Mouse (Mus musculus) cerebellum, adult 11-12 months (tissue): ENCODE results near the gene Dhx8.

Experiments
- DNase-seq: peaks from one replicate; pipeline ENCODE4 v3.0.0; 2022

The Dhx8 gene

DNA sequence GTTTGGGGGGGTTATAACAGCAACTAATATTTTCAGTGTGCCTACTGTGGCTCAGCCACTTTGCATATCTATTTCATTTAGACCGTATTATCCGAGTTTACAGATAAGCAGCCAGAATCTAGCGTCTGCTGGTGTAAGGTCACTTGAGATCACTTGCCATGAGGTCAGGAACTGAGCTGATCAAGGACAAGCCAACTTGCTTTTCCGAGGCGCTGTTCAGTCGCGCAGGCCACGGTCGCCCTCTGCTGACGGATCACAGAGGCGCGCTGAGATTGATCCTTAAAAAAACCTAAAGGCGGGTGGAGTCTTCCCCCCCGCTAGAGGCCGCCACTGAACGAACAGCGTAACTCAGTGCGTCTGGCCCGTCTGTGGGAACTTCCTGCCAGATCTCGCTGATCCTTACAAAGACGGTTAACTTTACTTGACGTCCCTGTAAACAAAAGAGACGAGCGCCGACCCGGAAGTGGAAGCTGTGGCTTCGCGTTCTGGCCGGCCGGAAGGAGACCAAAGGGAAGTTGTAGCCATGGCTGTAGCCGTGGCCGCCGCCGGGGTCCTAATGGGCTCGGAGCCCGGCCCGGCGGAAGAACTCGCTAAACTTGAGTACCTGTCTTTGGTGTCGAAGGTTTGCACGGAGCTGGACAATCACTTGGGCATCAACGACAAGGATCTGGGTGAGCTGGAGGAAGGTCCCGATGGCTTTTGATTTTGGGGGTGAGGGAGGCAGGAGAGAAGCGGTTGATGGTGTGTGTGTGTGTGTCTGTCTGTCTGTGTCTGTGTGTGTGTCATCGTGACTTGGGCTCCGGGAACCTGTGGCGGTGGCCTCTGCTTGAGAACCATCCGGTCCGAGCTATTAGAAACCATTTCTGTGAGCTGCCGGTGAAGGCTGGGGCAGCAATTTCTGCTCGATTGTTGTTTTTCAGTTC is at the start of gene Dhx8:
Dhx8 (plus strand) TSS at position 402 of the 923 bp plus-strand sequence.
- DNase-seq = peak; percentile 98

DNA sequence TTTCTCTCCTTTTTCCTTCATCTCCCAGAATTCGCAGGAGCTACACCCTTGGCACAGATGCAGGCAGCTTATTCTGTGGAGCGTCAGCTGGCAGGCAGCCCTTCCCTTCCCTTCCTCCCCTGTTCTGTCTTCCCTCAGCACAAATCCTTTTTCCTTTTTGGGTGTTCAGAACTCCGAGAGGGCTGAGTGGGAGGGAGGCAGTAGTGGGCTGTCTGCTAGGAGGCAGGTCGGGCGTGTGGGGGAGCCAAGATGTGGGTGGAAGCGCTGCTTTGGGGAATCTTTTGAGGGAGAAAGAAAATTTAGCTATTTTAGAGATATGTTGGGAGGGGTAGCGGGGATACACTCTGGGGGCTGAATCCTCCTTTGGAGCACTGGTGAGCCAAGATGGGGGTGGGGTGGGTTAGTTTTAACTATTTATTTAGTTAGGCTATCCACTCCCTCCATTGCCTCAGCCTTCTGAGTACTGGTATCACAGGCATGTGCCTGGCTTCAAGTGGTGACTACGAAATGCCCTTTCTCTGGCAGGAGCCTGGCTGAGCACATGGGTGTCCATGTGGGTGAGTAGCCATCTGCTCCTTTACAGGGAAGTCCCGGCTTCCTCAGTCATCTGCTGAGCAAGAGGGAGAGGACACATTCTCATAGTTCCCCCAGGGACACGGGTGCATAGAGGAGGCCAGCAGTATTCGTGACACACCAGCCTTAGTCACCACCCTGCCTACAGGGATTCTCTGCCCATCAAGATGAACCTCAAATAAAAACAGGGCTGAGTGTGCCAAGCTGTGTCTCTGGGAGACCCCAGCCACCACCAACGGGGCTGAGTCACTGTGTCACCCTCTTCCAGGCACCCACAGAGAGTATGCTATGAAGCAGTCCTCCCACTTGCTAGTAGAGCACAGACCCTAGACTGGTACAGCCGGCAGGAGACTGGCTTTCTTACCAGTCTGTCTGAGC is 45.1 kb upstream of the Dhx8 start:
- no peak for DNase-seq

DNA sequence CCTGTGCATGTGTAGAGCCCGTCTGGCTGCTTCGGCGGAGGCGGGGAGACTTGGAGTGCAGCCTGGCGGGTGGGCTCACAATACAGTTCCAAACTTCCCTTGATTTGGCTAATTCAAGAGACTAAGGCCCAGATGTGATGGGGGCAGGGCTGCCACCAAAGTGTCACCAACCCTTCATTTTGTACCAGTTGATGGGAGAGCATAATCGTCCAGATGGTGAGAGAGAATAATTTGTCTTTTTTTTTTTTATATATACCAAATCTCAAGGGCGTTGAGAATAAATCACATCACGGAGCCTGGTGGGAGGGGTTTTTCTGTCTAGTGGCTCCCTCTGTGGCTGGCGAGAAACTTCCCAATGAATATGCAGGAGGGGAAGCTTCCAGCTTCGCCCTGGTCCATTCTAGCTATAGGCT is 43.0 kb upstream of the Dhx8 start:
- DNase-seq = no peak

DNA sequence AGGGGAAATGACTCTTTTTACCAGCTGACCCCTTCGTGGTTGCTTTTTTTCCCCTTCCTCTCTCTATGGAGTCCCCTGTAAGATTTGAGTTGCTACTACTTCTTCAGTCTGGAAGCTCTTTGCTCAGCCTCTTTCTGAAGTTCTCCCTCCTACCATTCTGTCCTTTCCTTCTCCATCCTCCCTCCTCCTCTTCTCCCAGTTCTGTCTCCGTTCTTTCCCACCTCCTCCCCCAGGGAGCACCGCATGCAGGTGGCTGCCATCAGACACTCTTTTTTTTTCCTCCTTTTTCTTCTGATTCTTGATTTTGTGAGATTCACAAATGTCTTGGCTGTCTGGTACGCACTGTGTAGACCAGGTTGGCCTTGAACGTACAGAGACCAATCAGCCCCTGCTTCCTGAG is 42.4 kb upstream of the Dhx8 start:
- no peak for DNase-seq

DNA sequence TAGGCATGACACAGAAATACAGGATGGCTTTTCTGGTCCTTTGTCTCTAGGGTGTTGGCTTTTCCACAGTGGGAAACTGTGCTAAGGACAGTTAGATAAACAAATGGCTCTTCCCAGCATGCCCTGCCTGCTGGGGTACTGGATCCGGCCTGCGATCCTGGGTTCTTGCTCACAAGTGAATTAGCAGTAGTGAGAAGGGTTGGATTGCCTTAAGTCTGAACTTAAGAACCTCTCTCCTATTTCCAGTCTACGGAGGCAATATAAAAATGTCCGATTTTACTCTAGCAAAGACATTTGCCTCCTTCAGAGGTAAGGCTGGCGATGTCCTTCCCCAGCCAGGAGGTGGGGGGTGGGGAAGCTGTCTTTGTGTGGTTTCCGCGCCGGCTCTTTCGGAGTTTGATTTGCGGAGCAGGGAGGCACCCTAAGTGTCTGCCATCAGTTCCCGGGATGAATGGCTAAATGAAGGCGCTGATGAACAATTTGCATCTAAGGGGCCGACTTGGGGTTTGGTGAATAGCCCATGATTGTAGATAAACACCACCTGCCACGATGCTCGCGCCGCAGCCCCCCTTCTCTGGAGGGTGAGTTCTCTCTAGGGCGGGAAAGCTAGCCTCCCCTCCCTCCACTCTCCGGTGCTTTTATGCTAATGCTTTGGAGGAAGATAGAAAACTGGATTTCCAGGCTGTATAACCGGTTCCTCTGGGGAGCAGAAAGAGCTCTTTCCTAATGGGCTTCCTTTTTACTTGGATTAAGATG is 36.6 kb upstream of the Dhx8 start:
- DNase-seq = no peak

DNA sequence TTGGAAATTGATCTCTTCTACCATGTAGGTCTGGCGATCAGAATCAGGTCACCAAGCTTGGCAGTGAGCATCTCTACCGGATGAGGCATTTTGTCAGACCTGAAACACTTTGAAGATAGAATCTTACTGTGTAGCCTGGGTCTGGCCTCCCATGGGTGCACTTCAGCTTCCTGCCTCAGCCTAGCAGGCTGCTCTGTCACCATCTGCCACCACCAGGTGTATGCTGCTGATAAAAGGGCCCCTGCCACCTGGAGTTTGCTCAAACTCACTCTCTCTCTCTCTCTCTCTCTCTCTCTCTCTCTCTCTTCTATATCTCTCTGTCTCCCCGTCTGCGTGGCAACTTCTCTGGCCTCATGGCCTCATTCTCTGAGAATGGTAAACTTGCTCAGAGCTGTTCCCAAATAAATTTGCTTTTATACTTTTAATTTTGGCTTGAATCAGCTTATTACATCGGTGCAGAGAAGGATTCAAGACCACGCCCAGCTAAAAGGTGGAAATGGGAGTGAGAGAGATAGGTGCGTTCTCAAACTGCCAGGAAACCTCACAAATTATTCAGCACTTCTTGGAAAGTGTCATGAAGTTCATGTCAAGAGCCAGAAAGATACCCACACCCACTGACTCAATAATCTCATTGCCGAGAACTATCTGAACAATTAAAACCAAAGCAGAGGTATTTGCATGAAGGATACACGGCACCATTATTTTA is 35.4 kb upstream of the Dhx8 start:
- DNase-seq = no peak

DNA sequence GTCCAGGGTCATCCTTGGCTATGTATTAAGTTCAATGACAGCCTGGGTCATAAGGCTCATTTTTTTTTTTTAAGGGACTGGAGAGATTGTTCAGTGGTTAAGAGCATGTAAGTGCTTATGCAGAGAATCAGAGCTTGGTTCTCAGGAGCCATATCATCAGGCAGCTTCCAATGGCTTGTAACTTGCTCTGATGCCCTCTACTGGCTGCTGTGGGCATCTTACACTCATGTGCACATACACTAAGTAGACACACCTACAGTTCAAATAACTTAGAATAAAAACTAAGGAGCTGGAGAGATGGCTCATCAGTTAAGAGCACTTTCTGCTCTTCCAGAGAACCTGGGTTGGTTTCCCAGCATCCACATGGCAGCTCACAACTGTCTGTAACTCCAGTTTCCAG is 34.6 kb upstream of the Dhx8 start:
- DNase-seq = no peak

DNA sequence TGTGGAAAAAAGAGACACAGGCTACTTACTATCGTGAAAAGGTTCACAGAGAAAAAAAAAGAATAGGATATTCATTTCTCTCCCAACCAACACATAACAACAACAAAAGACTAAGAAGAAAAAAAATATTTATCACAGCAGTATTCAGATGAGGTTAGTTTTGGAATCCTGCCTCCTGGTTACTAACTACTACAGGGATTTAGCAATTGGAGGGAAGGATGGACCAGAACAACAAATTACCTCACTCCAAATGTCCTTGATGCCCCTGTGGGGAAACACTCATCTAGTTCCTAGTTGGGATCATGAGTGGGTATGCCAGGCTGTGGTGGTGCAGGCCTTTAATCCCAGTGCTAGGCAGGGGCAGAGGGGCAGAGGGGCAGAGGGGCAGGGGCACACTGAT is 33.2 kb upstream of the Dhx8 start:
- DNase-seq = no peak

DNA sequence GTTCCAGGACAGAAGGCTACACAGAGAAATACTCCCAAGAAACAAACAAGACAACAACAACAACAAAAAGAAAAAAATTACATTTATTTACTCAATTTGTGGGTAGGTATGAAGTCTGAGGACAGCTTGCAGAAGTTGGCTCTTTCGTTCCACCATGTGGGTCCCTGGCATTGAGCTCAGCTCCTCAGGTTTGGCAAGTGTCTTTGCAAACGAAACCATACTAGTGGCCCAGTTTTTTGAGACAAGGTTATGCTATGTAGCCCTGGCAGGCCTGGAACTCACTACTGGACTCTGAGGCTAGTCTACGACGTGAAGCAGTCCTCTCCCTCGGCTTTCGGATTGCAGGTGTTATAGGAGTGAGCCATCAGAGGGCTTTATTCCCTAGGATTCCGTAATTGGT is 32.7 kb upstream of the Dhx8 start:
- no peak for DNase-seq

DNA sequence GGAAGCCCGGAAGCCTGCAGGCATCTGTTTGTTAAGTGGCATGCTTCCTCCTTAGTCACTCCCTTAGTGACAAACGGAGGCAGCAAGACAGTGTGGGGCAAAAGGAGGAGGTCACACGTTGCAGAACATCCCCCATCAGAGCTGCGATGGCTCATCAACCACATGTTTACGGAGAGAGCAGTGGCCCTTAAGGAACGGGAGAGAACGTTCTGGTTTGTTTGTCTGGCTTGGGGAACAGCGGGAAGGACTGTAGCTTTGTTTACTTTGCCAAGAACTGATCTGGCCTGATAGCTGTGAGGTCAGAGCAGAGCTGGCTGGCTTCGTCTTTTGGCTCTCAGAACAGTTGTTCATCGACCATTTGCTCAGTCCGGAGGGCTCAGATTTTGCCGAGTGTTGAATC is 32.3 kb upstream of the Dhx8 start:
- DNase-seq = peak; percentile 35

DNA sequence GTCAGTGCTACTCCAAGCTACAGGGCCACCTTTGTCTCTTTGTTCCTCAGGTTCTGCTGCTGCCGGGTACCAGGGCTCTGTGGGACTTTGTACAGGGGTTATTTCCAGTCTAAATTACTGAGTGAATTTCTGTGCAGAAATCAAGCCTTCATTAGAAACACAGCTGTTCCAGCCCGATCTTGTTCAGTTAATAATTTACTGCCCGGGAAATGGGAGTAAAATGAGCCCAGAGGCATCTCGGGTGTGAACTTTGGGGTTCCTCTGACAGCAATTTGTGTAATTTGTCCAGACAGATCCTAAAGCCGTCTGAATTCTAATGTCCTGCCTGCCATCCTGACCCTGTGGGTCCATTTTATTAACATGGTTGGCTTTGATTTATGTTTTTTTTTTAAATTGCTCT is 28.6 kb upstream of the Dhx8 start:
- DNase-seq = no peak

DNA sequence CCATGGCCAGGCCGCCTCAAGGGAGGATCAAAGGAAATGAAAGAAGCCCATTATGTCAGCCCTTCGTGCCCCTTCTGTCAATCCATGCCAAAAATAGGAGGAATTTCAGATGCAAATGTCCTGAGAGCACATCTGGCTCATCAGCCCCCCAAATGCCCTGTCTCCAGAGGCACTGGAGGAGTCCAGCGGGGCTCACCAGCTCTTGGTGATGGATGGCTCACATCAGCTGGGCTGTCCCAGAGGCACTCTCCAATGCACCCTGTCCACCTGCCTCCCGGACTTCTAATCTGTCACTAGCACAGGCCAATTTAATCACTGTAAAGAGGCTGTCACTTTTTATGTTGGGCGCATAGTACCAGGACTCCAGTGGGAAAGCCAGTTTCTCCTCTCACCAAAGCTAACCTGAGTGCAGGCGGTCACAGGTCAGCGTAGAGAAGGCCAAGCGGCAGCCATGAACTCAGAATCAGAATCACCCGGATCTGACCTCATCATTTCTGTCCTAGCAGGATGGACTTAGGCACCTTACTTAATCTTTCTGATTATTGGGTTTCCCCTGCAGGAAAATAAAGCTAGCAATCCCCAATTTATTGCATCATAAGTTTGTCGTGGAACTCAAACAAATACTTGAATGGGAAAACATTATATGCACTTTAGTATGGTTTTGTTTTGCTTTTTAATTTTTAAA is 25.8 kb upstream of the Dhx8 start:
- DNase-seq = no peak

DNA sequence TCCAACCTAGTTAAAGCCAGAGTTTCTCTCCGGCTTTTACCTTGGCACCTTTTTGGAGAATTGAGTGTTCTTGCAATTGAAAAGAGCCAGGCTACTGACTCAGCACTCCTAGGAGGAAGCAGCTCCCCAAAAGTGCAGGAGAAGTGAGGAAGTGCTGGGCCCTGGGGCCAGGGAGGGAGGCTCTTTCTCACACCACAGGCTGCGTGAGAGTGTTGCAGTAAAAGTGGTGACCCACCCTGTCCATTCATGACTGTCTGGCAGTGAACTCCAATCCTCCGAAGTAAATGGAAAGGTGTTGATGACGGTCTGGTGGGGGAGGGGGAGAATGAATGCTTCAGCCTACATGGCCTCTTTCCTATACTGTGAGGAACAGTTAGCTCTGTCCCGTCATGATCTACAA is 24.2 kb upstream of the Dhx8 start:
- no peak for DNase-seq

DNA sequence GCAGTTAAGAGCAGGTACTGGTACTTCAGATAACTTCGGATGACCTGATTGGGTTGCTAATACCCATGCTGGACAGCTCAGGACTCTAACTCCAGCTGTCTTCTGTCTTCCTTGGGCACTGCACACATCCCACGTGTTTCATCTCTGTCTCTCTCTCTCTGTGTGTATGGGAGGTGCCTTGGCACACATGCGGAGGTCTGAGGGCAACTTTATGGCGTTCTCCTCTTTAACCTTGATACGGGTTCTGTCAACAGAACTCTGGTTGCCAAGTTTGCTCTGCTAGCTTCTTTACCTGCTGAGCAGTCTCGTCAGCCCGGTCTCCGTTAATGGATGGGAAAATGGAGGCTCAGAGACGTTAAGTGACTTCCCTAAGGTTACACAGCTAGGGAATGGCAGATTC is 19.9 kb upstream of the Dhx8 start:
- DNase-seq = no peak

DNA sequence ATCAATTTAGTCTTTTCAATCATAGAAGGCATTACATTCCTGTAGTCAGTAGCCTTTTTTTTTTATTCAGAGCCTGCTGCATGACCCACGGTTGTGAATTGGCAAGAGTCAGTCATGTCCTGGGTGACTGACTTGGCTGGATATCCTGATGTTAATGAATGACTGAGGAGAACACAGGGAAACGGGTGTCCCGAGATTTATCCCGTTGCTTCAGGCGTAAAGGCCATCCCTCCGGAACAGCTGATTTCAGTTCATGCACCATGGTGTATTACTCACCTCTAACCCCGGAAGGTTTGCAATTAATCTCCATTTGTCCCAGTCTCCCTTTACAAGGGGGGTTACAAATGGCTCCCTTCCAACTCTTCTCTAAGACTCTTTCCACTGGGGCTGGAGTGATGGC is 18.7 kb upstream of the Dhx8 start:
- no peak for DNase-seq

DNA sequence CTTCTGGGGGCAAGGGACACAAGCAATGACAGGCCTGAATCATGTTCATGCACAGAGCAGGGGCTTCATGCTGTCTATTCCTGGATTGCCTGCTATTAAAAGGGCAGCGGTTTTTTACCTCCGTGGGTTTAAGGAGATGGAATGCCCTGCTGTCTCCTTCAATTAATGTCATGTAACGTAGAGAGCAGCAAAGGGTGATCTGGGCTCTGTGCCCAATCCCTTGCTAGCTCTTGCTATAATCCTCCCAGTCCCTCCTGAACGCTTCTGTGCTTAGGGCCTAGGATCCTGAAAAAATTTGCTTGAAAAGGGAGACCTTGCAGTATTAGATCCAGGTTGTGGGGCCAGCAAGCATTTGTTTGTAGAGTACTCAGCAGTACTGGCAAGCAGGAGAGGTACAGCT is 14.4 kb upstream of the Dhx8 start:
- no peak for DNase-seq

DNA sequence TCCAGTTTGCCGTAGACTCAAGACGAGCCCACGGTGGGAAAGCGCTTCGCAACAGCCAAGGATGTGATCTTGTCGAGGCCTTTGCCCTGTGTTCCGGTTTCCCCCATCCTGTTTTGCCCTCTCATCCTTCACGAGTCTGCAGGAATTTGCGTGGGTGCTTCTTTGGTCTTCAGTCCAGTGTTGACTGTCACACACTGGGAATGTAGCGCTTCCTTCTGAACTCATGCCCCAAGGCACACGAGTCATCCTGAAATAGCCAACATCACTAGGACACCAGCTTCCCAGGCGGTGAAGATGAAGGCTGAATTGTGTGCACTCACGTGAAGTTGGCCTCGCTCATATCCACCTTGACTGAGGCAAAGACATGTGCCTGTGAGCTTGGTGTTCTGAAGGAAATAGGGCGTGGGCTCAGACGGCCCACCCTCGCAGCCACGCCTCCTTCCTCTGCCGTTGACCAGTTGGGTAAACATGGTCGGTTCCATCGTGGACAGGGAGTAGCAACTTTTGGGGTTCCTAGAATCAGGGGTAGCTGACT is 12.7 kb upstream of the Dhx8 start:
- no peak for DNase-seq

DNA sequence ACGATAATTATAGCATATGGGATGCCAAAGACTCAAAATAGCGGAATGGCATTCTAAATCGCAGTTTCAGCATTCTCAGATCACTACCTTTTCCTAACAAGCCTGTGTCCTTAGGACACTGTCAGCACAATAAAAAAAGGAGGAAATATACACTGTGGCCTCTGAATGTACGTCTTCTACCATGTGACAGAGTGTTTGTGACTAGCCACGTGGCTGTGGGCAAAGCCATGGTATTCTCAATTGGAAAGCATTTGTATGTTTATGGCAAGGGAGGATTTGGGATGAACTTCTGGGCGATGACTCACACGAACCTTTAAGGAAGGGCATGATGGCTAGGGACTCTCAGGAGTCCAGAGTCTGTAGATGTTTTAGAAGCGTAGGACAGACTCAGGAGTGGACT is 7.7 kb upstream of the Dhx8 start:
- DNase-seq = no peak

DNA sequence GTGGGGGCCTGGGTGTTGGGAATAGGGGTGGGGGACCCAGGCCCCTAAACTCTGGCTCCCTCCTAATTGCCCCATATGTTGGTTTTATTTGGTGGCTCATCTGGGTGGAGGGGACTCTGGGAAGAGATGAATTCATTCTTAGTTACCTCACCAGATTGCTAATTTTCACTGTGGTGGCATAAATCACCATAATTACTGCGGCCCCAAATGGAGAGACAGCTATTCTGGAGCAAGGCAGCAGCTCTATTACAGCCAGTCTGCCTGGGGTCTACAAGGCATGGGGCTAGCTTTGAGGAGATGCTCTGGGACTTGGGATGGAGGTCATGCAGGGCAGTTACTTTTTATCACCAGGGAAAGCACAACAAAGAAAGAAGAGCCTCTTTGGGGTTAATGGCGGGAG is 6.0 kb upstream of the Dhx8 start:
- DNase-seq = no peak

DNA sequence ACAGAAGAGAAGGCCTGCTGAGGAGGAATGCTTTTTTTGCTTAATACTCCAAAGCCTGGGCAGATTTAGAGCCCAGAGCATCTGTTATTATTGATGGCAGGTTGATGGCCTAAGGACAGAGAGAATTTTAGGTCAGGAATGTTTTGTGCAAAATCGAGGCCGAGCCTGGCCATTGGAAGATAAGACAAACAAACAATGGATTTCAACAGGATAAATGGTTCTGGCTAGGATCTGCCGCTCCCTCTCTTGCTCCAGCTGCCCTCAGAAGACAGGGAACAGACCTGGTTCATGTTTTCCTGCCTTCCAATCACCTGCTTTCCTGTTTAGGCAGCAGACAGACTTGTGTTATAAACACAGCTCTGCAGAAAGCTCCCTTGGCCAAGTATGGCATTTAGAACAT is 3.4 kb upstream of the Dhx8 start:
- DNase-seq = no peak

DNA sequence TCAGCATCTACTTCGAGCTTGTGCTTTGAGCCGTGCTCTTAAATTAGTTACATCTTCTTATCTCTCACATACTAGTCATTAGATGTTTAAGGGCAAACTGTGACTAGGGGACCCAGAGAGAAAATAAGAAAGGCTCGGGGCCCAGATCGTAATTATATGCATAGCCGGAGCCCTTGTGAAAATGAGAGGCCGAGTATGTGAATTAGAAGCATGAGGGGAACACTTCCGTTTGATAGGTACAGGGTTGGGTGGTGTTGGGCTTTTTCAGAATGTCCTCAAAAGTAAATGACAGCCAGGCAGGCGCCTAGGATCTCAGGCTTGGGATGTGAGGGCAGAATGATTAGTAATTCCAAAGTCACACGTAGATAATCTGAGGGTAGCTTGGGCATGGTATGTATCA is 877 bp downstream of the Dhx8 start:
- DNase-seq = no peak

DNA sequence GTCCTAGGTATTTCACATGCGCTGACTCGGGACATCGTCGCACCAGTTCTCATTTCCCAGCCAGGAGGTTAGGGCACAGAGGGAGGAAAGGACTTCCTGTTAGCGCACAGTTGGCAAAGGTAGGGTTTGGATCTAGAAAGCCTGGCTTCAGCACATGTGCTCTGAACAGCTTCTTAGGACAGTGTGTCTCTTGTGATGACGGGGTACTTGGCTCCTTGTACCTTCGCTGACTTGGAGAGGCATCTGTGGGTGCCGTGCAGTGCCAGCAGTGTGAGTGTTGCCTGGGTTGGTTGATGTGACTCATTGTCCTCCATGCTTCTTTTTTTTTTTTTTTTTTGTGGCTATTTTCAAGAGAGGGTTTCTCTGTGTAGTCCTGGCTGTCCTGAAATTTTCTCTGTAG is 23.9 kb downstream of the Dhx8 start:
- no peak for DNase-seq
